Mouse (Mus musculus): ENCODE data around the gene Gnai1.
"Not testable (repeated sequence)": the region's sequence is repeated elsewhere in the genome, so short reads cannot be mapped to it uniquely, and the experiment has no call there.

GRCm38 (mm10) chr5:18341876-18342275, 18.3 kb downstream of the Gnai1 start:
- TF ChIP-seq CTCF, POLR2A (IDR thresholded peaks at IDR 0.05; ENCODE audit: insufficient read depth, low read depth, low read length): not testable (repeated sequence)

Measured in olfactory bulb, adult 2 months (tissue).